Comparison of ENCODE assay signal across 7 mouse cellular contexts in genomic region chr1:152089526-152089925, GRCm38 (mm10). TPM values are rescaled to one million over a fixed set of nuclear protein-coding genes. Genes with fewer than 3 reads are reported as not detected.
DNase-seq lines count a peak whose midpoint lies in the region; ATAC-seq lines count a peak whose summit lies in the region.

No protein-coding gene starts in this region.

- peaks cover 48% of the 10 kb centered on the region for H3K4me1 ChIP-seq in forebrain, embryonic 15.5 days
- H3K4me1 ChIP-seq in hindbrain, embryonic 13.5 days (replicated peaks): peaks cover 57% of the 10 kb centered on the region

- under 1% methylated on average over 24 of the region's 25 CpGs for WGBS in forebrain, embryonic 15.5 days
- WGBS in hindbrain, embryonic 13.5 days: 0% methylated on average over 20 of the region's 25 CpGs

- ATAC-seq in forebrain, embryonic 15.5 days (replicated peaks): peak; percentile 58
- ATAC-seq in hindbrain, embryonic 13.5 days (ENCODE audit: low FRiP score): peak; percentile 44
- peak; percentile 11 for ATAC-seq in megakaryocyte, adult 5-6 weeks (ENCODE audit: poor library complexity, severe bottlenecking)

- H3K27ac ChIP-seq in forebrain, embryonic 15.5 days (replicated peaks): peak overlapping the region; percentile 97
- H3K27ac ChIP-seq in hindbrain, embryonic 13.5 days: peak overlapping the region; percentile 99

- H3K9me3 ChIP-seq in forebrain, embryonic 15.5 days: no peaks in the 10 kb centered on the region
- H3K9me3 ChIP-seq in hindbrain, embryonic 13.5 days: no peaks in the 10 kb centered on the region

- H3K4me2 ChIP-seq in forebrain, embryonic 15.5 days (replicated peaks): peak overlapping the region; percentile 81
- peak overlapping the region; percentile 79 for H3K4me2 ChIP-seq in hindbrain, embryonic 13.5 days

- peak overlapping the region; percentile 96 for H3K4me3 ChIP-seq in forebrain, embryonic 15.5 days
- H3K4me3 ChIP-seq in hindbrain, embryonic 13.5 days: peak overlapping the region; percentile 87

- H3K36me3 ChIP-seq in forebrain, embryonic 15.5 days: no peaks in the 10 kb centered on the region
- no peaks in the 10 kb centered on the region for H3K36me3 ChIP-seq in hindbrain, embryonic 13.5 days

- H3K9ac ChIP-seq in forebrain, embryonic 15.5 days (replicated peaks): peak overlapping the region; percentile 95
- peak overlapping the region; percentile 96 for H3K9ac ChIP-seq in hindbrain, embryonic 13.5 days

- H3K27me3 ChIP-seq in forebrain, embryonic 15.5 days: no peaks in the 10 kb centered on the region
- H3K27me3 ChIP-seq in hindbrain, embryonic 13.5 days: no peaks in the 10 kb centered on the region

- peak; percentile 25 for DNase-seq in ES-CJ7 (ENCODE audit: low read depth, low spot score)
- DNase-seq in adrenal gland, postnatal 25 days: peak; percentile 40
- DNase-seq in left cerebral cortex, adult 8-10 months (ENCODE audit: low spot score in 2 of 2): peak; percentile 23 to 38
- DNase-seq in right cerebral cortex, postnatal 25 days: peak; percentile 70

RNA-seq across cellular contexts. Expression of gene 1700025G04Rik, which starts 0.4 kb away (rescaled TPM):
- total RNA-seq in adrenal gland, postnatal 25 days (2021): 47.0 and 51.0 TPM in 2 replicates
- polyA plus RNA-seq in forebrain, embryonic 15.5 days (2015; fragmentation: Nextera tagmentation; extraction: Ambion mirVana): 41.2 TPM in 2 replicates
- polyA plus RNA-seq in hindbrain, embryonic 13.5 days (2015; fragmentation: Nextera tagmentation; extraction: Ambion mirVana): 41.0 and 41.7 TPM in 2 replicates
- total RNA-seq in left cerebral cortex, adult 8-10 months (2022): 10 to 100 TPM; 57.0 to 69.1 (median 63.1) TPM
- total RNA-seq in megakaryocyte, adult 5-6 weeks (2015): 27.8 and 30.1 TPM in 2 replicates
- 37.2 and 51.1 TPM in 2 replicates for total RNA-seq in megakaryocyte, adult 5-6 weeks (2017)

Comparison
In these comparisons a context has a peak if more than half of its experiments do, and no peak if none do; other contexts are left out.
1. Peak in every context shown above with its lines: DNase-seq, ATAC-seq, H3K4me3 ChIP-seq and H3K27ac ChIP-seq.